In genomic region chr19:5069486-5069885, GRCm38 (mm10) we compare ENCODE assay signal across 10 mouse cellular contexts. TPM values are rescaled to one million over a fixed set of nuclear protein-coding genes. Genes with fewer than 3 reads are reported as not detected.
A peak's percentile ranks its signal among the peaks of the same experiment; 100 is the strongest.
DNase-seq lines count a peak whose midpoint lies in the region; ATAC-seq lines count a peak whose summit lies in the region.
"Had no signal": no experiment of that assay in that cellular context is flagged by ENCODE, and none has a peak within 500 bp of the region (broad histone marks: within the 10 kb centered on the region; RNA-seq: fewer than 3 reads in every experiment).

No protein-coding gene starts in this region.

- ATAC-seq in kidney, embryonic 15.5 days (replicated peaks; ENCODE audit: low FRiP score): no peak
- no peak for ATAC-seq in limb, embryonic 15.5 days (ENCODE audit: insufficient number of reproducible peaks, low FRiP score, low TSS enrichment, low read depth)

- H3K4me2 ChIP-seq in kidney, embryonic 15.5 days: peak overlapping the region; percentile 84
- H3K4me2 ChIP-seq in limb, embryonic 15.5 days: peak overlapping the region; percentile 91

- peak overlapping the region; percentile 55 for H3K4me3 ChIP-seq in kidney, embryonic 15.5 days (replicated peaks)
- H3K4me3 ChIP-seq in hindbrain, embryonic 10.5 days: peak overlapping the region; percentile 61
- H3K4me3 ChIP-seq in limb, embryonic 15.5 days: peak overlapping the region; percentile 67

- peaks cover 58% of the 10 kb centered on the region for H3K27me3 ChIP-seq in kidney, embryonic 15.5 days
- peaks cover 79% of the 10 kb centered on the region for H3K27me3 ChIP-seq in hindbrain, embryonic 10.5 days (ENCODE audit: insufficient read depth, poor library complexity, severe bottlenecking)
- peaks cover 6% of the 10 kb centered on the region; the same call in 1 of the 2 replicates for H3K27me3 ChIP-seq in limb, embryonic 15.5 days

- H3K4me1 ChIP-seq in kidney, embryonic 15.5 days: peaks cover 75% of the 10 kb centered on the region
- peaks cover 74% of the 10 kb centered on the region for H3K4me1 ChIP-seq in hindbrain, embryonic 10.5 days (replicated peaks)
- H3K4me1 ChIP-seq in limb, embryonic 15.5 days: peaks cover 74% of the 10 kb centered on the region

- WGBS in kidney, embryonic 15.5 days: 78% methylated on average over 5 of the region's 5 CpGs
- 83% methylated on average over 5 of the region's 5 CpGs for WGBS in hindbrain, embryonic 10.5 days
- 69% methylated on average over 5 of the region's 5 CpGs for WGBS in limb, embryonic 15.5 days

- no peaks in the 10 kb centered on the region for H3K9me3 ChIP-seq in kidney, embryonic 15.5 days (replicated peaks)
- no peaks in the 10 kb centered on the region for H3K9me3 ChIP-seq in hindbrain, embryonic 10.5 days
- no peaks in the 10 kb centered on the region for H3K9me3 ChIP-seq in limb, embryonic 15.5 days

- H3K9ac ChIP-seq in kidney, embryonic 15.5 days: no peak overlapping the region
- H3K9ac ChIP-seq in limb, embryonic 15.5 days: no peak overlapping the region

- H3K36me3 ChIP-seq in kidney, embryonic 15.5 days: no peaks in the 10 kb centered on the region
- no peaks in the 10 kb centered on the region for H3K36me3 ChIP-seq in hindbrain, embryonic 10.5 days
- H3K36me3 ChIP-seq in limb, embryonic 15.5 days: no peaks in the 10 kb centered on the region

- DNase-seq in cerebellum, adult 11-12 months: peak; percentile 33
- no peak for DNase-seq in cerebellum, postnatal 4 days (ENCODE audit: low spot score in 2 of 2)
- DNase-seq in kidney, adult 18-20 months: no peak
- no peak for DNase-seq in hindbrain, embryonic 10.5 days (ENCODE audit: low spot score)
- DNase-seq in frontal cortex, adult 2 months (ENCODE audit: extremely low spot score in 1 of 2, low spot score in 1 of 2): no peak
- no peak for DNase-seq in layer of hippocampus, adult 8-10 months (ENCODE audit: low spot score in 2 of 2)
- DNase-seq: adrenal gland, postnatal 14 days had no signal

- no peak overlapping the region; the same call in 1 of the 2 replicates for H3K27ac ChIP-seq in kidney, embryonic 15.5 days
- H3K27ac ChIP-seq in hindbrain, embryonic 10.5 days: peak overlapping the region; percentile 90; the same call in 1 of the 2 replicates
- H3K27ac ChIP-seq in limb, embryonic 15.5 days: peak overlapping the region; percentile 96

RNA-seq across cellular contexts. Expression of gene Cd248, which starts 1.6 kb away (rescaled TPM):
- polyA plus RNA-seq in kidney, embryonic 15.5 days (2015; fragmentation: Nextera tagmentation; extraction: Ambion mirVana): 50.3 and 74.1 TPM in 2 replicates
- polyA plus RNA-seq in hindbrain, embryonic 10.5 days (2016; fragmentation: Nextera tagmentation; extraction: Ambion mirVana): 26.9 and 39.1 TPM in 2 replicates
- 95.9 and 117 TPM in 2 replicates for polyA plus RNA-seq in limb, embryonic 15.5 days (2015; fragmentation: Nextera tagmentation; extraction: Ambion mirVana)
- polyA plus RNA-seq in frontal cortex, adult 2 months (2012; rRNA removed): 5.2 and 5.7 TPM in 2 replicates
- total RNA-seq in layer of hippocampus, adult 8-10 months (2022): 1 to 10 TPM; 3.7 to 5.6 (median 4.4) TPM

RNA-seq across cellular contexts. Expression of gene Tmem151a, which starts 15.8 kb away (rescaled TPM):
- 1.3 and 1.8 TPM in 2 replicates for polyA plus RNA-seq in kidney, embryonic 15.5 days (2015; fragmentation: Nextera tagmentation; extraction: Ambion mirVana)
- polyA plus RNA-seq in hindbrain, embryonic 10.5 days (2016; fragmentation: Nextera tagmentation; extraction: Ambion mirVana): 1.5 and 1.8 TPM in 2 replicates
- polyA plus RNA-seq in limb, embryonic 15.5 days (2015; fragmentation: Nextera tagmentation; extraction: Ambion mirVana): 1.0 and 2.2 TPM in 2 replicates
- 106 and 122 TPM in 2 replicates for polyA plus RNA-seq in frontal cortex, adult 2 months (2012; rRNA removed)
- 100 to 1,000 TPM; 104 to 117 (median 106) TPM for total RNA-seq in layer of hippocampus, adult 8-10 months (2022)
- total RNA-seq: MEL had no signal

RNA-seq across cellular contexts. Expression of gene Yif1a, which starts 18.9 kb away (rescaled TPM):
- 99.8 and 101 TPM in 2 replicates for polyA plus RNA-seq in kidney, embryonic 15.5 days (2015; fragmentation: Nextera tagmentation; extraction: Ambion mirVana)
- 87.1 and 92.0 TPM in 2 replicates for polyA plus RNA-seq in hindbrain, embryonic 10.5 days (2016; fragmentation: Nextera tagmentation; extraction: Ambion mirVana)
- 126 and 140 TPM in 2 replicates for polyA plus RNA-seq in limb, embryonic 15.5 days (2015; fragmentation: Nextera tagmentation; extraction: Ambion mirVana)
- 44.7 and 45.1 TPM in 2 replicates for polyA plus RNA-seq in frontal cortex, adult 2 months (2012; rRNA removed)
- 10 to 100 TPM; 21.4 to 29.8 (median 25.9) TPM for total RNA-seq in layer of hippocampus, adult 8-10 months (2022)

RNA-seq across cellular contexts. Expression of gene Rin1, which starts 19.2 kb away (rescaled TPM):
- polyA plus RNA-seq in kidney, embryonic 15.5 days (2015; fragmentation: Nextera tagmentation; extraction: Ambion mirVana): 3.0 and 4.2 TPM in 2 replicates
- polyA plus RNA-seq in hindbrain, embryonic 10.5 days (2016; fragmentation: Nextera tagmentation; extraction: Ambion mirVana): 2.3 and 3.0 TPM in 2 replicates
- polyA plus RNA-seq in limb, embryonic 15.5 days (2015; fragmentation: Nextera tagmentation; extraction: Ambion mirVana): 2.6 and 3.2 TPM in 2 replicates
- polyA plus RNA-seq in frontal cortex, adult 2 months (2012; rRNA removed): 59.9 and 70.6 TPM in 2 replicates
- 100 to 1,000 TPM in 1 of 4 experiments, 10 to 100 TPM in 3; 89.3 to 115 (median 96.8) TPM for total RNA-seq in layer of hippocampus, adult 8-10 months (2022)

RNA-seq across cellular contexts. Expression of gene Brms1, which starts 28.3 kb away (rescaled TPM):
- polyA plus RNA-seq in kidney, embryonic 15.5 days (2015; fragmentation: Nextera tagmentation; extraction: Ambion mirVana): 44.0 and 51.6 TPM in 2 replicates
- polyA plus RNA-seq in hindbrain, embryonic 10.5 days (2016; fragmentation: Nextera tagmentation; extraction: Ambion mirVana): 86.8 and 91.8 TPM in 2 replicates
- 41.6 and 42.4 TPM in 2 replicates for polyA plus RNA-seq in limb, embryonic 15.5 days (2015; fragmentation: Nextera tagmentation; extraction: Ambion mirVana)
- 32.4 and 32.5 TPM in 2 replicates for polyA plus RNA-seq in frontal cortex, adult 2 months (2012; rRNA removed)
- 10 to 100 TPM; 18.3 to 24.6 (median 20.6) TPM for total RNA-seq in layer of hippocampus, adult 8-10 months (2022)

Comparison
In these comparisons a context has a peak if more than half of its experiments do, and no peak if none do; other contexts are left out.
1. RNA of gene Tmem151a, which starts 15.8 kb away (polyA plus RNA-seq): 106 to 122 TPM in frontal cortex, adult 2 months; 1.0 to 2.2 TPM in limb, embryonic 15.5 days, 1.5 to 1.8 TPM in hindbrain, embryonic 10.5 days and 1.3 to 1.8 TPM in kidney, embryonic 15.5 days; every median in the first group is over 10 times any median in the second.
2. Peak in every context shown above with its lines, with median percentiles within 50 percentile points of each other: H3K4me3 ChIP-seq.